Mouse (Mus musculus): ENCODE measurements around the gene Lce3e. TPM values are rescaled to one million over a fixed set of nuclear protein-coding genes. Genes with fewer than 3 reads are reported as not detected.
A peak's percentile ranks its signal among the peaks of the same experiment; 100 is the strongest.

Gene Lce3e
- total and polyA plus RNA-seq, 2 experiments from 2014 or later: not detected

GRCm38 (mm10) chr3:93014871-93015270, 48.0 kb downstream of the Lce3e start:
- ATAC-seq (ENCODE audit: insufficient read depth, low read depth): no peak
- no peak for DNase-seq (ENCODE audit: low spot score)
- Histone ChIP-seq H3K4me2 (ENCODE audit: low read depth, low read length) (peak overlapping the region; percentile 93), H3K4me3 (ENCODE audit: low read depth, low read length) (peak overlapping the region; percentile 58), H3K9ac (replicated peaks; ENCODE audit: low read depth, low read length) (peak overlapping the region; percentile 9; the same call in 1 of the 2 replicates), H3K9me3 (replicated peaks; ENCODE audit: control insufficient read depth, low read length) (no peaks in the 10 kb centered on the region), H3K4me1 (ENCODE audit: control insufficient read depth, insufficient read depth) (no peaks in the 10 kb centered on the region), H3K27me3 (ENCODE audit: control insufficient read depth, insufficient read depth, low read length) (0 out of 2 replicates have a peak, but pooled peaks cover 6% of the 10 kb centered on the region), H3K27ac (ENCODE audit: low read depth) (no peak overlapping the region), H3K36me3 (replicated peaks; ENCODE audit: control insufficient read depth, insufficient read depth, low read length) (no peaks in the 10 kb centered on the region)
- no peak for TF ChIP-seq CTCF (IDR thresholded peaks at IDR 0.05; ENCODE audit: low read depth)
- TF ChIP-seq EP300 (IDR thresholded peaks at IDR 0.05; ENCODE audit: low read depth): no peak
- 37% methylated on average over 5 of the region's 5 CpGs for WGBS

- Histone ChIP-seq H3K9ac (replicated peaks; ENCODE audit: low read depth, low read length) (peak within 1 kb of the TSS; percentile 9; the same call in 1 of the 2 replicates), H3K27ac (ENCODE audit: low read depth) (no peak within 1 kb of the TSS), H3K4me3 (ENCODE audit: low read depth, low read length) (peak within 1 kb of the TSS; percentile 58), H3K4me1 (ENCODE audit: control insufficient read depth, insufficient read depth) (no peaks in the 10 kb centered on the region), H3K9me3 (replicated peaks; ENCODE audit: control insufficient read depth, low read length) (no peaks in the 10 kb centered on the region), H3K36me3 (replicated peaks; ENCODE audit: control insufficient read depth, insufficient read depth, low read length) (no peaks in the 10 kb centered on the region), H3K27me3 (ENCODE audit: control insufficient read depth, insufficient read depth, low read length) (0 out of 2 replicates have a peak, but pooled peaks cover 6% of the 10 kb centered on the region), H3K4me2 (ENCODE audit: low read depth, low read length) (peak within 1 kb of the TSS; percentile 93)
- TF ChIP-seq EP300 (IDR thresholded peaks at IDR 0.05; ENCODE audit: low read depth): no peak
- no peak for TF ChIP-seq CTCF (IDR thresholded peaks at IDR 0.05; ENCODE audit: low read depth)
- 36% methylated on average over 4 of the region's 4 CpGs for WGBS
- DNase-seq (ENCODE audit: low spot score) (no peak), ATAC-seq (ENCODE audit: insufficient read depth, low read depth) (no peak)
Measured at GRCm38 (mm10) chr3:93015460-93016104, 48.7 kb downstream of the Lce3e start, which contains the start of gene Crct1. Gene Crct1 (minus strand): TSS chr3:93015687.

Other genes with a start within 250 kb of the Lce3e start
- not detected in 2 replicates for gene Lce1f, start 246.7 kb upstream of the Lce3e start, total RNA-seq (2014; rRNA removed; ENCODE audit: low replicate concordance)
- not detected in 2 replicates for gene Lce1f, start 246.7 kb upstream of the Lce3e start, polyA plus RNA-seq (2015; fragmentation: Nextera tagmentation; extraction: Ambion mirVana)
- gene Gm38119, start 228.0 kb upstream of the Lce3e start, total RNA-seq (2014; rRNA removed; ENCODE audit: low replicate concordance): not detected in 2 replicates
- gene Gm38119, start 228.0 kb upstream of the Lce3e start, polyA plus RNA-seq (2015; fragmentation: Nextera tagmentation; extraction: Ambion mirVana): not detected in 2 replicates
- gene Lce1g, start 214.7 kb upstream of the Lce3e start, total RNA-seq (2014; rRNA removed; ENCODE audit: low replicate concordance): not detected in 2 replicates
- not detected in 2 replicates for gene Lce1g, start 214.7 kb upstream of the Lce3e start, polyA plus RNA-seq (2015; fragmentation: Nextera tagmentation; extraction: Ambion mirVana)
- not detected in 2 replicates for gene Lce1h, start 202.0 kb upstream of the Lce3e start, total RNA-seq (2014; rRNA removed; ENCODE audit: low replicate concordance)
- gene Lce1h, start 202.0 kb upstream of the Lce3e start, polyA plus RNA-seq (2015; fragmentation: Nextera tagmentation; extraction: Ambion mirVana): not detected in 2 replicates
- not detected in 2 replicates for gene Lce1i, start 188.2 kb upstream of the Lce3e start, total RNA-seq (2014; rRNA removed; ENCODE audit: low replicate concordance)
- gene Lce1i, start 188.2 kb upstream of the Lce3e start, polyA plus RNA-seq (2015; fragmentation: Nextera tagmentation; extraction: Ambion mirVana): not detected in 2 replicates
- gene Lce1j, start 176.5 kb upstream of the Lce3e start, total RNA-seq (2014; rRNA removed; ENCODE audit: low replicate concordance): not detected in 2 replicates
- gene Lce1j, start 176.5 kb upstream of the Lce3e start, polyA plus RNA-seq (2015; fragmentation: Nextera tagmentation; extraction: Ambion mirVana): not detected in 2 replicates
- gene Lce1k, start 159.2 kb upstream of the Lce3e start, total RNA-seq (2014; rRNA removed; ENCODE audit: low replicate concordance): not detected in 2 replicates
- not detected in 2 replicates for gene Lce1k, start 159.2 kb upstream of the Lce3e start, polyA plus RNA-seq (2015; fragmentation: Nextera tagmentation; extraction: Ambion mirVana)
- gene Kprp, start 139.8 kb upstream of the Lce3e start, total RNA-seq (2014; rRNA removed; ENCODE audit: low replicate concordance): not detected in 2 replicates
- gene Kprp, start 139.8 kb upstream of the Lce3e start, polyA plus RNA-seq (2015; fragmentation: Nextera tagmentation; extraction: Ambion mirVana): not detected in 2 replicates
- not detected in 2 replicates for gene Lce1l, start 115.8 kb upstream of the Lce3e start, total RNA-seq (2014; rRNA removed; ENCODE audit: low replicate concordance)
- gene Lce1l, start 115.8 kb upstream of the Lce3e start, polyA plus RNA-seq (2015; fragmentation: Nextera tagmentation; extraction: Ambion mirVana): not detected in 2 replicates
- not detected in 2 replicates for gene 2310050C09Rik, start 96.8 kb upstream of the Lce3e start, total RNA-seq (2014; rRNA removed; ENCODE audit: low replicate concordance)
- not detected in 2 replicates for gene 2310050C09Rik, start 96.8 kb upstream of the Lce3e start, polyA plus RNA-seq (2015; fragmentation: Nextera tagmentation; extraction: Ambion mirVana)
- not detected in 2 replicates for gene Lce3a, start 40.8 kb upstream of the Lce3e start, total RNA-seq (2014; rRNA removed; ENCODE audit: low replicate concordance)
- gene Lce3a, start 40.8 kb upstream of the Lce3e start, polyA plus RNA-seq (2015; fragmentation: Nextera tagmentation; extraction: Ambion mirVana): not detected in 2 replicates
- not detected in 2 replicates for gene Lce3b, start 34.1 kb upstream of the Lce3e start, total RNA-seq (2014; rRNA removed; ENCODE audit: low replicate concordance)
- not detected in 2 replicates for gene Lce3b, start 34.1 kb upstream of the Lce3e start, polyA plus RNA-seq (2015; fragmentation: Nextera tagmentation; extraction: Ambion mirVana)
- gene Lce3c, start 22.6 kb upstream of the Lce3e start, total RNA-seq (2014; rRNA removed; ENCODE audit: low replicate concordance): not detected in 2 replicates
- gene Lce3c, start 22.6 kb upstream of the Lce3e start, polyA plus RNA-seq (2015; fragmentation: Nextera tagmentation; extraction: Ambion mirVana): not detected in 2 replicates
- gene Lce3d, start 9.7 kb upstream of the Lce3e start, total RNA-seq (2014; rRNA removed; ENCODE audit: low replicate concordance): not detected in 2 replicates
- not detected in 2 replicates for gene Lce3d, start 9.7 kb upstream of the Lce3e start, polyA plus RNA-seq (2015; fragmentation: Nextera tagmentation; extraction: Ambion mirVana)
- gene Lce3f, start 25.2 kb downstream of the Lce3e start, total RNA-seq (2014; rRNA removed; ENCODE audit: low replicate concordance): not detected in 2 replicates
- not detected in 2 replicates for gene Lce3f, start 25.2 kb downstream of the Lce3e start, polyA plus RNA-seq (2015; fragmentation: Nextera tagmentation; extraction: Ambion mirVana)
- not detected in 2 replicates for gene Crct1, start 48.6 kb downstream of the Lce3e start, total RNA-seq (2014; rRNA removed; ENCODE audit: low replicate concordance)
- not detected in 2 replicates for gene Crct1, start 48.6 kb downstream of the Lce3e start, polyA plus RNA-seq (2015; fragmentation: Nextera tagmentation; extraction: Ambion mirVana)
- gene Lce1m, start 52.0 kb downstream of the Lce3e start, total RNA-seq (2014; rRNA removed; ENCODE audit: low replicate concordance): not detected in 2 replicates
- not detected in 2 replicates for gene Lce1m, start 52.0 kb downstream of the Lce3e start, polyA plus RNA-seq (2015; fragmentation: Nextera tagmentation; extraction: Ambion mirVana)
- gene Gm4858, start 101.8 kb downstream of the Lce3e start, total RNA-seq (2014; rRNA removed; ENCODE audit: low replicate concordance): not detected in 2 replicates
- gene Gm4858, start 101.8 kb downstream of the Lce3e start, polyA plus RNA-seq (2015; fragmentation: Nextera tagmentation; extraction: Ambion mirVana): not detected in 2 replicates
- not detected in 2 replicates for gene Crnn, start 177.7 kb downstream of the Lce3e start, total RNA-seq (2014; rRNA removed; ENCODE audit: low replicate concordance)
- not detected in 2 replicates for gene Crnn, start 177.7 kb downstream of the Lce3e start, polyA plus RNA-seq (2015; fragmentation: Nextera tagmentation; extraction: Ambion mirVana)
- not detected in 2 replicates for gene Flg2, start 230.2 kb downstream of the Lce3e start, total RNA-seq (2014; rRNA removed; ENCODE audit: low replicate concordance)
- gene Flg2, start 230.2 kb downstream of the Lce3e start, polyA plus RNA-seq (2015; fragmentation: Nextera tagmentation; extraction: Ambion mirVana): not detected in 2 replicates